Mouse (Mus musculus): Measurements from ENCODE around the gene Nell1.

DNA sequence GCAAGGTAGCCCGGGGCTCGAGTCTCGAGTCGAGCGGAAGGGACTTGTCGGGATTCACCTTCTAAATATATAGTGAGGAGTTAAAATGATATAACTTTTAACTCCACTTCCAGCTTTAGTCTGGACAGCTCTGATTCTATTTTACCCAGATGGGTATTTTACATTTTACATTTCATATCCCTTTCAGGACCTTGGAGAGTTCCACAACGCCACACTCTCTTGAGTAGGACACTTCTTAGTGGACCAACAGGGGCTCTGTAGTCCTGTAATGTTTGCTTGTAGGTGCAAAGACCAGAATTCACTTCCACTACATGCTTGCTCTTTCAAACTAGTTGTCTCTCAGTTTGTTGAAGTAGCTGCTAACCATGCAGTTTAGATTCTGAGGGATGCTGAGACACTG, 174.7 kb downstream of the Nell1 start:
- no peak for TF ChIP-seq CTCF (IDR thresholded peaks at IDR 0.05; ENCODE audit: low read depth)
- no peak for TF ChIP-seq EP300 (IDR thresholded peaks at IDR 0.05; ENCODE audit: low read depth)
